Mouse (Mus musculus) forebrain, postnatal 0 days (tissue): ENCODE data around the gene Cnfn. TPM values are rescaled to one million over a fixed set of nuclear protein-coding genes. Genes with fewer than 3 reads are reported as not detected.

Experiments used
- ATAC-seq: fragments of 200-750 bp; cut with Nextera tagmentation; 2 replicates; pipeline ENCODE4 v1.8.0; 2017; ENCODE audit warnings: mild to moderate bottlenecking, moderate library complexity
- DNase-seq: peaks from one replicate; pipeline ENCODE4 v3.0.0-alpha.2; 2015
- H3K27ac ChIP-seq: fragments of 300-500 bp; sonication (generic); 2 replicates; pipeline ENCODE4 v1.5.1; 2014; ENCODE audit warnings: low read depth, mild to moderate bottlenecking, antibody characterized with exemption, low read length, moderate library complexity, mixed read lengths
- H3K27me3 ChIP-seq: fragments of 300-500 bp; sonication (generic); 2 replicates; pipeline ENCODE4 v1.6.1; 2014; ENCODE audit warnings: mild to moderate bottlenecking, low read length, mixed read lengths; ENCODE audit not compliant: insufficient read depth
- H3K36me3 ChIP-seq: fragments of 300-500 bp; sonication (generic); 2 replicates; pipeline ENCODE4 v1.6.1; 2014; ENCODE audit warnings: mild to moderate bottlenecking, moderate library complexity; ENCODE audit not compliant: insufficient read depth
- H3K4me1 ChIP-seq: fragments of 300-500 bp; sonication (generic); 2 replicates; pipeline ENCODE4 v1.6.1; 2014; ENCODE audit warnings: antibody characterized with exemption; ENCODE audit not compliant: insufficient read depth
- H3K4me2 ChIP-seq: fragments of 300-500 bp; sonication (generic); 2 replicates; pipeline ENCODE4 v1.6.1; 2014; ENCODE audit warnings: low read depth, mild to moderate bottlenecking, moderate library complexity
- H3K4me3 ChIP-seq: fragments of 300-500 bp; sonication (generic); 2 replicates; pipeline ENCODE4 v1.5.1; 2014; ENCODE audit warnings: low read depth, low read length, mixed read lengths
- H3K9ac ChIP-seq: fragments of 300-500 bp; sonication (generic); 2 replicates; pipeline ENCODE4 v1.6.1; 2014; ENCODE audit warnings: mild to moderate bottlenecking
- H3K9me3 ChIP-seq: fragments of 300-500 bp; sonication (generic); 2 replicates; pipeline ENCODE4 v1.6.1; 2016; ENCODE audit warnings: low read length
- CTCF ChIP-seq: sonication (generic); IDR thresholded peaks from 2 replicates; pipeline ENCODE4 v1.5.1; 2016; ENCODE audit warnings: antibody characterized with exemption, control low read depth, low read depth
- WGBS: fragments of 180-500 bp; shearing (Covaris S2); extraction: QIAGEN DNeasy Blood & Tissue Kit; methylation state at CpG from one replicate; pipeline ENCODE4 v1.1.7; 2014; 5-methylcytosine and 5-hydroxymethylcytosine counted together
- polyA plus RNA-seq: library from polyadenylated mRNA; unstranded; fragments of >200 nt; fragmentation: Nextera tagmentation; extraction: Ambion mirVana; gene quantifications from 2 replicates; pipeline ENCODE4 v1.2.1, GENCODE M21; 2015
- total RNA-seq: library from RNA; depleted of rRNA; stranded (reverse); fragments of >200 nt; gene quantifications from 2 replicates; pipeline ENCODE4 v1.2.3, GENCODE M21; 2014

The Cnfn gene
- total and polyA plus RNA-seq, 2 experiments from 2014 or later = not detected

DNA sequence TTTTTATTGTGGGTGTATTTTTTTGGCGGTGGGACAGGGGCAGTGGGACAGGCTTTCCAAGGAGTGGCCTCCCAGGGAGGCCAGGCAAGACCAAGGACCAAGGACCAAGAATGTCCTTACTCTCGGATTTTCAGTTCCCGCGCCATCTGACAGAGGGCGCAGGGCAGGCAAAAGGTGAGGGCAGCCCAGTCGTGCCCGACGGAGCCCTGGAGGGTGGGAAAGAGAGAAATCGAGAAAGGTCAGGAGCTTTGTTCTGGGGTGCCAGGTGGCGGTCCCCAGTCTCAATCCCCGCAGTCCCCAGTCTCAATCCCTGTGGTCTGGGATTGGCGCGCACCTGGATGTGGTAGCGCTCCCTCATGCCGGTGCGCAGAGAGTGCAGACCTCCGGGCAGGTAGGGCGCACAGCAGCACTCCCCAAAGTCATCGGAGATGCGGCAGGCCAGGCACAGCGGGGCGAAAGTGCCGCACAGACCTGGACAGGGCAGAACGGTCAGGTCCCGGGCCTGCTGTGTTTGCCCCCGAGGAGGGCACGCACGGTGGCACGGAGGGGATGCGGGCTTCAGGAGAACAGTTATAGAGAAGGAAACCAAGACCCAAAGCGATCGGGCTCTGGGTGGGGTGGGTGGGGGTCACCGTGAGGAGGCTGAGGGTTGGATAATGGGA is 1.8 kb downstream of the Cnfn start:
- Histone ChIP-seq H3K4me2 (no peak overlapping the region), H3K9me3 (no peaks in the 10 kb centered on the region), H3K36me3 (peaks cover 20% of the 10 kb centered on the region), H3K27ac (no peak overlapping the region), H3K4me3 (no peak overlapping the region), H3K4me1 (no peaks in the 10 kb centered on the region), H3K9ac (no peak overlapping the region), H3K27me3 (peaks cover 6% of the 10 kb centered on the region)
- DNase-seq (no peak), ATAC-seq (peak; percentile 17; the same call in 1 of the 2 replicates)
- peak; percentile 45 for TF ChIP-seq CTCF
- 3% methylated on average over 33 of the region's 33 CpGs for WGBS

DNA sequence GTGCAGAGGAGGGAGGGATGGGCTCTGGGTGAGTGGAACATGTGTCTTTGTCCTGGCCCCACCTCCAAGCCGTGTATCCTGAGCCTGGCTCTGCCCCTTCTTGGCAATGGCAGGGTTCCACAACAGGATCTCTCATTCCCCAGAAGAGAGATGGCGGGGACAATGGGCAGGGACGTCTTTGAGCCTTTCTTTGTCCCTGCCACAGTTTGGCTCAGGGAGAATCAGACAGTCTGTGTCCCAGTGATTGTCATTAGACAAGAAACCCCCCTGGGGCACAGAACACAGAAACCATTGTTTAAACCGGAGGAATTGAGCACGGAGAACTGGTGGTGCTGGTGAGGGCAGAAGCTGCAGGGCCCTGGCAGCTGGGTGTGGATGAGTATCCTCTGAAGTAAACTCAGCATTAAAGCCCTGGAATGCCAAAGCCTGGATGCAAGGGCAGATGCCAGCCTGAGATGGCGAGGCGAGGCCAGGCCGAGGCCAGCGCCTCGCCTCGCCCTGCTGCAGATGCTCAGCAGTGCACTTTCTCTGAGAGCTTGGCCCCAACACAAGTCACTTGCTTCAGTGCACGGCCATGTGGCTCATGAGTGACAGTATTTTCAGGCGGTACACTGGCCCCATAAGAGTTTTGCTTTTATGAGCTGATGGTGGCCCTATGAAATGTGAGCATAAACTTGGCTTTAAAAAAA is 3.4 kb downstream of the Cnfn start:
- Histone ChIP-seq H3K4me3 (no peak overlapping the region), H3K27ac (no peak overlapping the region), H3K9ac (no peak overlapping the region), H3K9me3 (no peaks in the 10 kb centered on the region), H3K36me3 (peaks cover 29% of the 10 kb centered on the region), H3K4me2 (no peak overlapping the region), H3K27me3 (peaks cover 6% of the 10 kb centered on the region), H3K4me1 (no peaks in the 10 kb centered on the region)
- TF ChIP-seq CTCF = no peak
- peak; percentile 50 for ATAC-seq
- WGBS = 14% methylated on average over 13 of the region's 13 CpGs
- no peak for DNase-seq

DNA sequence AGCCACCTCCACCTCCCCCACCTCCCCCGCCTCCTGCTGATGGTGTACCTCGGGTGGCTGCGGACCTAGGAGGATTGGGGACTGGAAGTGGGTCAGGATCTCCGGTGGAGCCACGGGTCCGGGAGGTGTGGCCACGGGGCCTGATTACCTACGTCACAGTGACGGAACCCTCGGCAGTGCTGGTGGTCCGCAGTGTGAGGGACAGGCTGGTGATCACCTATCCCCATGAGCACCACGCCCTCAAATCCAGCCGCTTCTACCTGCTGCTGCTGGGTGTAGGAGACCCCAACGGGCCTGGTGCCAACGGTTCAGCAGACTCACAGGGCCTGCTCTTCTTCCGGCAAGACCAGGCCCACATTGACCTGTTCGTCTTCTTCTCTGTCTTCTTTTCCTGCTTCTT is 5.9 kb downstream of the Cnfn start:
- Histone ChIP-seq H3K4me3 (no peak overlapping the region), H3K36me3 (peaks cover 53% of the 10 kb centered on the region)
- DNase-seq = no peak

DNA sequence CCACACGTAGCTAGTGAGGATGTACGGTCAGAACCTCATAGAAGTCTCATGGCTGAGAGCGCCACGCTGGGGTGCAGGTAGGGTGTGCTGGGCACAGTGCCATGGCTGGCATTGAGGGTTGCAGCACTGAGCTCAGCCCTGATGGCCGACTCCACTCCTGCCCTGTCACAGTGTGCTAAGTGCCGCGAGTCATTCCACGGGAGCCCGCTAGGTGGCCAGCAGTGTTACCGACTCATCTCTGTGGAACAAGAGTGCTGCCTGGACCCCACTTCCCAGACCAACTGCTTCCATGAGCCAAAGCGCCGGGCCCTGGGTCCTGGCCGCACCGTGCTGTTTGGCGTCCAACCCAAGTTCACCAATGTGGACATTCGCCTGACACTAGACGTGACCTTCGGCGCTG is 6.4 kb downstream of the Cnfn start:
- Histone ChIP-seq H3K27me3 (peaks cover 2% of the 10 kb centered on the region; the same call in 1 of the 2 replicates), H3K36me3 (peaks cover 55% of the 10 kb centered on the region), H3K27ac (no peak overlapping the region), H3K9ac (no peak overlapping the region), H3K4me2 (no peak overlapping the region), H3K4me1 (no peaks in the 10 kb centered on the region), H3K9me3 (no peaks in the 10 kb centered on the region), H3K4me3 (no peak overlapping the region)
- TF ChIP-seq CTCF = peak; percentile 29
- ATAC-seq (no peak), DNase-seq (no peak)
- 85% methylated on average over 19 of the region's 19 CpGs for WGBS

More for the DNA sequence above, 5.9 kb downstream of the Cnfn start:
- no peak for TF ChIP-seq CTCF
- H3K4me2 ChIP-seq = no peak overlapping the region
- WGBS = 94% methylated on average over 17 of the region's 17 CpGs
- no peaks in the 10 kb centered on the region for H3K9me3 ChIP-seq
- no peak overlapping the region for H3K27ac ChIP-seq
- no peak overlapping the region for H3K9ac ChIP-seq
- no peak for ATAC-seq
- H3K4me1 ChIP-seq = no peaks in the 10 kb centered on the region
- H3K27me3 ChIP-seq = peaks cover 6% of the 10 kb centered on the region

DNA sequence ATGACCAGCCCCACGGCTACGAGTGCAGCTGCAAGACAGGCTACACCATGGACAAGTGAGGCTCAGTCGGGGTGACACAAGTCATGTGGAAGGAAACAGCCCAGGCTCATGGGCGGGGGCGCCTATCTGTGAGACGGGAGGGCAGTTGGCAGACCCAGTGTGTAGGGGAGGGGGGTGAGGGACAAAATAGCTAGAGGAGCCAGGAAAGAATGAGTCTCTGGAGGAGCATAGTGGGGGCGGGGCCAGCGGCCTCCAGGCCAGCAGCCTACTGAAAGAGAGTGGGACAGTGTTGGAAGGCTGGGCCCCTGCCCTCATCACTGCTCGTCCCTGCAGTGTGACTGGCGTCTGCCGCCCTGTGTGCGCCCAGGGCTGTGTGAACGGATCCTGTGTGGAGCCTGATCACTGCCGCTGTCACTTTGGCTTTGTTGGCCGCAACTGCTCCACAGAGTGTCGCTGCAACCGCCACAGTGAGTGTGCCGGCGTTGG is 10.8 kb downstream of the Cnfn start:
- H3K4me3 ChIP-seq = no peak overlapping the region
- DNase-seq (no peak), ATAC-seq (peak; percentile 72)
- peak; percentile 21; the same call in 1 of the 2 replicates for TF ChIP-seq CTCF
- no peaks in the 10 kb centered on the region for H3K27me3 ChIP-seq
- H3K9me3 ChIP-seq = no peaks in the 10 kb centered on the region
- H3K4me2 ChIP-seq = no peak overlapping the region
- H3K36me3 ChIP-seq = peaks cover 77% of the 10 kb centered on the region
- H3K4me1 ChIP-seq = no peaks in the 10 kb centered on the region
- 63% methylated on average over 19 of the region's 19 CpGs for WGBS
- H3K27ac ChIP-seq = no peak overlapping the region
- no peak overlapping the region for H3K9ac ChIP-seq

DNA sequence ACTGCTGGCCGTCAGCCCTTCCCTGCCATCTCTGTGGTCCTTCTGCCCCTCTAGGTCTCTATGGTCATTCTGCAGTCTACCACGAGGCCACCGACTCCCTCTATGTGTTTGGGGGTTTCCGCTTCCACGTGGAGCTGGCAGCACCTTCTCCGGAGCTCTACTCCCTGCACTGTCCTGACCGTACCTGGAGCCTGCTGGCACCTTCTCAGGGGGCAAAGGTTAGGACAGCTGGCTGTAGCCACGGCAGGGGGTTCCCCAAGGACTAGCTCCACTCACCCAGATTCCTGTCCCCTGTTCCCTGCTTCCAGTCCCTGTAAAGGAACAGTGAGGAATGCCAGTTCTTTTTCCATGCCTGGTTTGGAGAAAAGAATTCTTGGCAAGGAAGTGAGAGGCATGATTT is 20.7 kb downstream of the Cnfn start:
- peaks cover 91% of the 10 kb centered on the region for H3K36me3 ChIP-seq
- no peak for TF ChIP-seq CTCF
- DNase-seq (no peak), ATAC-seq (no peak)
- H3K9ac ChIP-seq = no peak overlapping the region
- no peaks in the 10 kb centered on the region for H3K27me3 ChIP-seq
- 91% methylated on average over 8 of the region's 8 CpGs for WGBS
- no peaks in the 10 kb centered on the region for H3K9me3 ChIP-seq
- no peak overlapping the region for H3K4me3 ChIP-seq
- H3K4me2 ChIP-seq = no peak overlapping the region
- H3K4me1 ChIP-seq = no peaks in the 10 kb centered on the region
- H3K27ac ChIP-seq = no peak overlapping the region
